In the genomic region with DNA sequence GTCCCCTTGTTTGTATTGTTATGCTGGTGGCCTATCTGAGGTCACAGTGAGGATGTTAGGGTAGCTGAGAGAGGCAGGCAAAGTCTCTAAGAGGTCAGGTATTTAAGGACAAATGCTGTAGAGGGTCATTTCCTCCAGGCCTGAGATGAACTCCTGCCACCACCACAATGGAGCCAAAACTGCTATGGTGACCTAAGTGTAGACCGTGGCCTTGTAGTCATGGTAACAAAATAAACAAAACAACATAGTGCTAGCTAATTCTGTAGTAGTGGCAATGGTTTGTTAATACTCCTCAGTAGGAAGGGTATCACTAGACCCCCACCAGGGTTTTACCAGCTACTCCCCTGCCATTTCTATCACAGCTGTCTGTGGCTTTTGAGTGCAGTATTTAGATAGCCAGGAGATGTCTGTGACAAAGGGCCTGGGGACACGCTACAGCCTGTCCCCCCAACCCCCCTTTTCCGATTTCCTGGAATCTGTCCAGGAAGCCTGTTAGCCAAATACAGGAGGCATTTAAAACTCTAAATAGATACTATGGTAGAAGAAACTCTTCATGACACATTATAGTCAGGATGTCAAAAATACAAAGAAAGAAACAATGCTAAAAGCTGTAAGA, we compare ENCODE assay signal across 13 mouse cellular contexts. TPM values are rescaled to one million over a fixed set of nuclear protein-coding genes. Genes with fewer than 3 reads are reported as not detected.
DNase-seq lines count a peak whose midpoint lies in the region; ATAC-seq and TF ChIP-seq lines count a peak whose summit lies in the region.
"Had no signal": no experiment of that assay in that cellular context is flagged by ENCODE, and none has a peak within 500 bp of the region (broad histone marks: within the 10 kb centered on the region; RNA-seq: fewer than 3 reads in every experiment).

No protein-coding gene starts in this region.

- H3K4me3 ChIP-seq in forebrain, postnatal 0 days (ENCODE audit: low read depth, low read length): no peak overlapping the region
- H3K4me3 ChIP-seq in forebrain, embryonic 14.5 days (ENCODE audit: low read depth, low read length): no peak overlapping the region
- H3K4me3 ChIP-seq in lung, embryonic 14.5 days (ENCODE audit: low read depth, low read length): no peak overlapping the region
- H3K4me3 ChIP-seq in lung, adult 2 months (replicated peaks; ENCODE audit: extremely low read depth, low read depth, low read length): no peak overlapping the region
- H3K4me3 ChIP-seq: heart, embryonic 13.5 days; lung, embryonic 15.5 days; stomach, embryonic 15.5 days had no signal

- 36% methylated on average over 3 of the region's 3 CpGs for WGBS in forebrain, postnatal 0 days
- 40% methylated on average over 3 of the region's 3 CpGs for WGBS in forebrain, embryonic 14.5 days
- WGBS in lung, embryonic 14.5 days: 26% methylated on average over 3 of the region's 3 CpGs
- WGBS in lung, adult 2 months: 17% methylated on average over 3 of the region's 3 CpGs

- H3K36me3 ChIP-seq in forebrain, postnatal 0 days (ENCODE audit: insufficient read depth): no peaks in the 10 kb centered on the region
- H3K36me3 ChIP-seq in forebrain, embryonic 14.5 days (ENCODE audit: control insufficient read depth, insufficient read depth, low read length): no peaks in the 10 kb centered on the region
- no peaks in the 10 kb centered on the region for H3K36me3 ChIP-seq in lung, embryonic 14.5 days (ENCODE audit: insufficient read depth)
- H3K36me3 ChIP-seq: heart, embryonic 13.5 days; lung, embryonic 15.5 days; stomach, embryonic 15.5 days had no signal

- ATAC-seq in forebrain, postnatal 0 days: peak; percentile 16; the same call in 1 of the 2 replicates
- ATAC-seq in forebrain, embryonic 14.5 days: no peak
- ATAC-seq in lung, embryonic 14.5 days (ENCODE audit: insufficient read depth): peak; percentile 90
- ATAC-seq: intestine, postnatal 0 days had no signal

- no peaks in the 10 kb centered on the region for H3K27me3 ChIP-seq in forebrain, postnatal 0 days (ENCODE audit: insufficient read depth, low read length)
- H3K27me3 ChIP-seq in forebrain, embryonic 14.5 days (replicated peaks; ENCODE audit: control insufficient read depth, insufficient read depth, low read length): no peaks in the 10 kb centered on the region
- H3K27me3 ChIP-seq in lung, embryonic 14.5 days (ENCODE audit: insufficient read depth, low read length): no peaks in the 10 kb centered on the region
- H3K27me3 ChIP-seq: heart, embryonic 13.5 days; lung, embryonic 15.5 days; stomach, embryonic 15.5 days had no signal

- no peak for TF ChIP-seq POLR2A in lung, adult 2 months (IDR thresholded peaks at IDR 0.05; ENCODE audit: borderline replicate concordance, extremely low read depth, low read depth, low read length)

- no peaks in the 10 kb centered on the region for H3K4me1 ChIP-seq in forebrain, postnatal 0 days (ENCODE audit: insufficient read depth)
- no peaks in the 10 kb centered on the region for H3K4me1 ChIP-seq in forebrain, embryonic 14.5 days (ENCODE audit: control insufficient read depth, insufficient read depth, low read length)
- 0 out of 2 replicates have a peak, but pooled peaks cover 6% of the 10 kb centered on the region for H3K4me1 ChIP-seq in lung, embryonic 14.5 days (ENCODE audit: insufficient read depth)
- peaks cover 7% of the 10 kb centered on the region for H3K4me1 ChIP-seq in lung, adult 2 months (ENCODE audit: control insufficient read depth, insufficient read depth, low read length)

- H3K9ac ChIP-seq in forebrain, postnatal 0 days: no peak overlapping the region
- no peak overlapping the region for H3K9ac ChIP-seq in forebrain, embryonic 14.5 days (ENCODE audit: low read length)
- H3K9ac ChIP-seq in lung, embryonic 14.5 days: no peak overlapping the region
- H3K9ac ChIP-seq: heart, embryonic 13.5 days; lung, embryonic 15.5 days; stomach, embryonic 15.5 days had no signal

- TF ChIP-seq CTCF in forebrain, postnatal 0 days (IDR thresholded peaks at IDR 0.05; ENCODE audit: low read depth): no peak
- no peak for TF ChIP-seq CTCF in lung, embryonic 14.5 days (IDR thresholded peaks at IDR 0.05; ENCODE audit: low read depth)
- no peak for TF ChIP-seq CTCF in lung, adult 2 months (IDR thresholded peaks at IDR 0.05; ENCODE audit: insufficient read depth, low read length)

- no peaks in the 10 kb centered on the region for H3K9me3 ChIP-seq in forebrain, postnatal 0 days (ENCODE audit: low read length)
- H3K9me3 ChIP-seq in forebrain, embryonic 14.5 days (replicated peaks; ENCODE audit: control insufficient read depth, low read length): no peaks in the 10 kb centered on the region
- H3K9me3 ChIP-seq in lung, embryonic 14.5 days (ENCODE audit: low read depth, low read length): no peaks in the 10 kb centered on the region
- H3K9me3 ChIP-seq: heart, embryonic 13.5 days; lung, embryonic 15.5 days; stomach, embryonic 15.5 days had no signal

- no peak for DNase-seq in forebrain, postnatal 0 days
- no peak for DNase-seq in forebrain, embryonic 14.5 days (ENCODE audit: low spot score)
- peak; percentile 69 for DNase-seq in lung, embryonic 14.5 days
- DNase-seq in lung, adult 2 months: no peak
- peak; percentile 16 for DNase-seq in forelimb bud, embryonic 11.5 days (ENCODE audit: low read depth, low spot score)
- DNase-seq in kidney, postnatal 4 days: peak; percentile 15 to 28
- no peak for DNase-seq in frontal cortex, adult 2 months (ENCODE audit: extremely low spot score in 1 of 2, low spot score in 1 of 2)
- no peak for DNase-seq in layer of hippocampus, postnatal 14 days (ENCODE audit: low spot score in 2 of 2)
- DNase-seq: cerebellum, adult 11-12 months had no signal

- no peak overlapping the region for H3K4me2 ChIP-seq in forebrain, postnatal 0 days (ENCODE audit: low read depth)
- H3K4me2 ChIP-seq in forebrain, embryonic 14.5 days (ENCODE audit: low read length): no peak overlapping the region
- no peak overlapping the region for H3K4me2 ChIP-seq in lung, embryonic 14.5 days
- H3K4me2 ChIP-seq: heart, embryonic 13.5 days; lung, embryonic 15.5 days; stomach, embryonic 15.5 days had no signal

- H3K27ac ChIP-seq in forebrain, postnatal 0 days (ENCODE audit: low read depth, low read length): no peak overlapping the region
- no peak overlapping the region for H3K27ac ChIP-seq in forebrain, embryonic 14.5 days (ENCODE audit: low read depth, low read length)
- H3K27ac ChIP-seq in lung, embryonic 14.5 days (ENCODE audit: low read depth): no peak overlapping the region
- H3K27ac ChIP-seq: heart, embryonic 13.5 days; lung, embryonic 15.5 days; stomach, embryonic 15.5 days had no signal

RNA-seq across cellular contexts. Expression of a gene that starts 43.1 kb away (rescaled TPM):
- 34.0 and 40.3 TPM in 2 replicates for total RNA-seq in forebrain, postnatal 0 days (2014; rRNA removed)
- polyA plus RNA-seq in forebrain, postnatal 0 days (2015; fragmentation: Nextera tagmentation; extraction: Ambion mirVana): 23.3 and 30.6 TPM in 2 replicates
- polyA plus RNA-seq in forebrain, embryonic 14.5 days (2014; fragmentation: Nextera tagmentation; extraction: Ambion mirVana): 51.1 and 55.7 TPM in 2 replicates
- 37.1 and 38.2 TPM in 2 replicates for polyA plus RNA-seq in lung, embryonic 14.5 days (2014; fragmentation: Nextera tagmentation; extraction: Ambion mirVana)
- 6.7 and 9.9 TPM in 2 replicates for polyA plus RNA-seq in lung, adult 2 months (2012; rRNA removed)
- polyA plus RNA-seq in frontal cortex, adult 2 months (2012; rRNA removed): 15.3 and 16.3 TPM in 2 replicates
- 10 to 100 TPM; 21.7 to 26.3 TPM for total RNA-seq in layer of hippocampus, postnatal 14 days (2021)

Comparison
In these comparisons a context has a peak if more than half of its experiments do, and no peak if none do; other contexts are left out.
1. DNase-seq: peak in lung, embryonic 14.5 days (single experiment), forelimb bud, embryonic 11.5 days (single experiment) and kidney, postnatal 4 days (2 of 2); none in forebrain, postnatal 0 days (single experiment), forebrain, embryonic 14.5 days (single experiment), lung, adult 2 months (single experiment), frontal cortex, adult 2 months (0 of 2) and layer of hippocampus, postnatal 14 days (0 of 2).